Mouse (Mus musculus) gastrocnemius, postnatal 36 days (tissue): ENCODE measurements around the gene Rab7. TPM values are rescaled to one million over a fixed set of nuclear protein-coding genes. Genes with fewer than 3 reads are reported as not detected.

Experiments
- microRNA-seq, 2 experiments: library from miRNA; unstranded; fragments of <30 nt; microRNA quantifications; one replicate each; pipeline ENCODE4 v1.2.0; 2021
- total RNA-seq, 2 experiments: library from RNA; stranded (reverse); gene quantifications; 2 replicates each; pipeline ENCODE4 v1.2.3; 2021

The Rab7 gene
- total RNA-seq, 2 experiments from 2014 or later = 301 to 338 TPM

Small RNAs within 50 kb of the gene (microRNA-seq; reads per million reads assigned to microRNA genes)
- 0 reads per million in 2 experiments for gene Gm47286

Other genes with a start within 250 kb of the Rab7 start
- gene Rab43, start 233.1 kb downstream of the Rab7 start, total RNA-seq = 1 to 10 TPM; 5.1 to 5.2 TPM
- 1 to 10 TPM in 1 of 2 experiments, not detected in 1; 2.0 TPM for gene Gm45140, start 209.5 kb downstream of the Rab7 start, total RNA-seq
- 10 to 100 TPM; 13.9 to 19.1 TPM for gene Isy1, start 206.5 kb downstream of the Rab7 start, total RNA-seq
- 100 to 1,000 TPM; 448 to 458 TPM for gene Cnbp, start 194.2 kb downstream of the Rab7 start, total RNA-seq
- gene Copg1, start 157.5 kb downstream of the Rab7 start, total RNA-seq = 10 to 100 TPM; 28.6 to 28.7 TPM
- 1 to 10 TPM; 5.8 to 6.9 TPM for gene Hmces, start 131.3 kb downstream of the Rab7 start, total RNA-seq
- gene H1fx, start 63.6 kb downstream of the Rab7 start, total RNA-seq = 1 to 10 TPM; 1.4 to 2.2 TPM
- 10 to 100 TPM; 65.2 to 80.5 TPM for gene Rpn1, start 39.2 kb upstream of the Rab7 start, total RNA-seq
- gene Gata2, start 148.6 kb upstream of the Rab7 start, total RNA-seq = 1 to 10 TPM; 4.2 to 4.3 TPM
- not detected for gene Dnajb8, start 177.0 kb upstream of the Rab7 start, total RNA-seq